Mouse (Mus musculus) cerebellum, adult 2 months (tissue): ENCODE results near the gene Gm10100.
"Not testable (repeated sequence)": the region's sequence is repeated elsewhere in the genome, so short reads cannot be mapped to it uniquely, and the experiment has no call there.

Experiments used
- CTCF ChIP-seq: fragments of 200-500 bp; IDR thresholded peaks from 2 replicates; pipeline ENCODE4 v1.5.1; 2011; ENCODE audit warnings: low read depth, mild to moderate bottlenecking, control low read depth, low read length, moderate library complexity, borderline replicate concordance; ENCODE audit not compliant: insufficient read depth
- POLR2A ChIP-seq: fragments of 200-500 bp; IDR thresholded peaks from 2 replicates; pipeline ENCODE4 v1.6.1; 2011; ENCODE audit warnings: low read length, control low read depth, borderline replicate concordance; ENCODE audit not compliant: insufficient read depth

- TF ChIP-seq CTCF, POLR2A: not testable (repeated sequence)
Measured at GRCm38 (mm10) chr10:77750686-77751085, 24.4 kb downstream of the Gm10100 start.
